Mouse (Mus musculus) limb, embryonic 14.5 days (tissue): Measurements from ENCODE around the gene Arid1a. TPM values are rescaled to one million over a fixed set of nuclear protein-coding genes. Genes with fewer than 3 reads are reported as not detected.
"Not testable (repeated sequence)": the region's sequence is repeated elsewhere in the genome, so short reads cannot be mapped to it uniquely, and the experiment has no call there.

Source experiments
- ATAC-seq: fragments of 200-750 bp; cut with Nextera tagmentation; 2 replicates; pipeline ENCODE4 v1.8.0; 2017; ENCODE audit warnings: low read depth, moderate number of reproducible peaks, moderate TSS enrichment; ENCODE audit not compliant: low FRiP score
- DNase-seq: peaks from one replicate; pipeline ENCODE4 v3.0.0-alpha.2; 2015; ENCODE audit warnings: low spot score
- H3K27ac ChIP-seq: fragments of 300-500 bp; sonication (generic); replicated peaks from 2 replicates; pipeline ENCODE4 v1.5.1; 2014; ENCODE audit warnings: low read depth, mild to moderate bottlenecking, low read length, moderate library complexity, mixed read lengths
- H3K27me3 ChIP-seq: fragments of 300-500 bp; sonication (generic); 2 replicates; pipeline ENCODE4 v1.6.1; 2014; ENCODE audit warnings: low read length, mixed read lengths; ENCODE audit not compliant: control insufficient read depth, insufficient read depth
- H3K36me3 ChIP-seq: fragments of 300-500 bp; sonication (generic); 2 replicates; pipeline ENCODE4 v1.6.1; 2014; ENCODE audit warnings: mild to moderate bottlenecking, low read length, moderate library complexity, mixed read lengths; ENCODE audit not compliant: control insufficient read depth, insufficient read depth
- H3K4me1 ChIP-seq: fragments of 300-500 bp; sonication (generic); 2 replicates; pipeline ENCODE4 v1.6.1; 2014; ENCODE audit warnings: antibody characterized with exemption, low read length, mixed read lengths; ENCODE audit not compliant: control insufficient read depth, insufficient read depth
- H3K4me2 ChIP-seq: fragments of 300-500 bp; sonication (generic); replicated peaks from 2 replicates; pipeline ENCODE4 v1.6.1; 2014; ENCODE audit warnings: low read depth, mild to moderate bottlenecking, low read length, moderate library complexity; ENCODE audit not compliant: severe bottlenecking
- H3K4me3 ChIP-seq: fragments of 300-500 bp; sonication (generic); replicated peaks from 2 replicates; pipeline ENCODE4 v1.5.1; 2014; ENCODE audit warnings: low read length
- H3K9ac ChIP-seq: fragments of 300-500 bp; sonication (generic); 2 replicates; pipeline ENCODE4 v1.6.1; 2014; ENCODE audit warnings: mild to moderate bottlenecking, low read depth, low read length, moderate library complexity; ENCODE audit not compliant: severe bottlenecking
- H3K9me3 ChIP-seq: fragments of 300-500 bp; sonication (generic); 2 replicates; pipeline ENCODE4 v1.6.1; 2016; ENCODE audit warnings: low read length; ENCODE audit not compliant: control insufficient read depth
- POLR2A ChIP-seq: fragments of 200-500 bp; IDR thresholded peaks from 2 replicates; pipeline ENCODE4 v1.8.0; 2012; ENCODE audit warnings: inconsistent platforms, mild to moderate bottlenecking, moderate library complexity, borderline replicate concordance; ENCODE audit not compliant: insufficient read depth, insufficient read length; ENCODE audit errors: extremely low read depth
- WGBS: fragments of 180-500 bp; shearing (Covaris S2); extraction: QIAGEN DNeasy Blood & Tissue Kit; methylation state at CpG from one replicate; pipeline ENCODE4 v1.1.7; 2014; 5-methylcytosine and 5-hydroxymethylcytosine counted together
- polyA plus RNA-seq, 2 experiments: library from polyadenylated mRNA; depleted of rRNA in 1 of 2; stranded (reverse) in 1 of 2; unstranded in 1 of 2; fragments of >200 nt; fragmentation: Nextera tagmentation in 1 of 2; extraction: Ambion mirVana in 1 of 2; gene quantifications; 2 replicates each; pipeline versions ENCODE4 v1.2.1 to v1.2.3; 2012 to 2014

Arid1a gene
- polyA plus RNA-seq, 2 experiments = 33.3 to 70.8 TPM

- H3K27me3 ChIP-seq = no peaks in the 10 kb centered on the region
- 70% methylated on average over 4 of the region's 4 CpGs for WGBS
- H3K36me3 ChIP-seq = no peaks in the 10 kb centered on the region
- no peaks in the 10 kb centered on the region for H3K9me3 ChIP-seq
- TF ChIP-seq POLR2A = no peak
- H3K4me2 ChIP-seq = no peak overlapping the region
- H3K4me1 ChIP-seq = no peaks in the 10 kb centered on the region
- DNase-seq (no peak), ATAC-seq (no peak)
- H3K4me3 ChIP-seq = no peak overlapping the region
- no peak overlapping the region for H3K27ac ChIP-seq
- no peak overlapping the region for H3K9ac ChIP-seq
These were observed 104.6 kb downstream of the Arid1a start for GRCm38 (mm10) chr4:133651986-133652385.

GRCm38 (mm10) chr4:133651445-133651844, 105.1 kb downstream of the Arid1a start:
- H3K27me3 ChIP-seq = no peaks in the 10 kb centered on the region
- no peaks in the 10 kb centered on the region for H3K36me3 ChIP-seq
- ATAC-seq (no peak), DNase-seq (no peak)
- TF ChIP-seq POLR2A = no peak
- WGBS = 57% methylated on average over 10 of the region's 10 CpGs
- H3K4me2 ChIP-seq = no peak overlapping the region
- no peaks in the 10 kb centered on the region for H3K9me3 ChIP-seq
- no peak overlapping the region for H3K9ac ChIP-seq
- no peak overlapping the region for H3K27ac ChIP-seq
- H3K4me3 ChIP-seq = no peak overlapping the region
- H3K4me1 ChIP-seq = no peaks in the 10 kb centered on the region

GRCm38 (mm10) chr4:133649989-133650699, 106.4 kb downstream of the Arid1a start, which contains the start of gene Zdhhc18:
Gene Zdhhc18, minus strand, starts transcription at chr4:133650154.
- H3K9me3 ChIP-seq = no peaks in the 10 kb centered on the region
- H3K4me2 ChIP-seq = peak within 1 kb of the TSS; percentile 20
- H3K9ac ChIP-seq = no peak within 1 kb of the TSS
- H3K36me3 ChIP-seq = no peaks in the 10 kb centered on the region
- H3K27me3 ChIP-seq = no peaks in the 10 kb centered on the region
- peak within 1 kb of the TSS; percentile 9; the same call in 1 of the 2 replicates for H3K4me3 ChIP-seq
- no peak within 1 kb of the TSS for H3K27ac ChIP-seq
- no peaks in the 10 kb centered on the region for H3K4me1 ChIP-seq
- ATAC-seq (no peak), DNase-seq (peak; percentile 74)
- TF ChIP-seq POLR2A = no peak
- 37% methylated on average over 7 of the region's 7 CpGs for WGBS

GRCm38 (mm10) chr4:133649464-133649863, 107.1 kb downstream of the Arid1a start:
- H3K9me3 ChIP-seq, DNase-seq, H3K27ac ChIP-seq, ATAC-seq, H3K4me1 ChIP-seq, H3K9ac ChIP-seq, H3K27me3 ChIP-seq, H3K36me3 ChIP-seq: not testable (repeated sequence)
- peak overlapping the region; percentile 9; the same call in 1 of the 2 replicates for H3K4me3 ChIP-seq
- WGBS = 89% methylated on average over 5 of the region's 5 CpGs
- H3K4me2 ChIP-seq = peak overlapping the region; percentile 20

GRCm38 (mm10) chr4:133645680-133646079, 110.9 kb downstream of the Arid1a start:
- H3K4me3 ChIP-seq = no peak overlapping the region
- H3K27me3 ChIP-seq = no peaks in the 10 kb centered on the region
- WGBS = 49% methylated on average over 21 of the region's 21 CpGs
- no peaks in the 10 kb centered on the region for H3K36me3 ChIP-seq
- 0 out of 2 replicates have a peak, but pooled peaks cover 4% of the 10 kb centered on the region for H3K9me3 ChIP-seq
- TF ChIP-seq POLR2A = no peak
- H3K4me2 ChIP-seq = no peak overlapping the region; the same call in 1 of the 2 replicates
- H3K27ac ChIP-seq = no peak overlapping the region
- no peak overlapping the region for H3K9ac ChIP-seq
- ATAC-seq = no peak
- no peak for DNase-seq
- H3K4me1 ChIP-seq = no peaks in the 10 kb centered on the region
